In genomic region chr6:86400972-86401371, GRCm38 (mm10) we compare ENCODE assay signal across 8 mouse cellular contexts. TPM values are rescaled to one million over a fixed set of nuclear protein-coding genes. Genes with fewer than 3 reads are reported as not detected.
DNase-seq lines count a peak whose midpoint lies in the region; ATAC-seq lines count a peak whose summit lies in the region.

No protein-coding gene starts in this region.

- no peak overlapping the region for H3K4me3 ChIP-seq in embryonic facial prominence, embryonic 11.5 days (ENCODE audit: low read depth, low read length)
- H3K4me3 ChIP-seq in liver, embryonic 12.5 days, result peak overlapping the region; percentile 33
- H3K4me3 ChIP-seq in stomach, embryonic 15.5 days (replicated peaks), result peak overlapping the region; percentile 19; the same call in 1 of the 2 replicates

- no peaks in the 10 kb centered on the region for H3K9me3 ChIP-seq in embryonic facial prominence, embryonic 11.5 days (replicated peaks; ENCODE audit: control insufficient read depth, low read length)
- H3K9me3 ChIP-seq in liver, embryonic 12.5 days (replicated peaks), result no peaks in the 10 kb centered on the region
- H3K9me3 ChIP-seq in stomach, embryonic 15.5 days, result no peaks in the 10 kb centered on the region

- DNase-seq in 416B (ENCODE audit: low read depth), result peak; percentile 92
- DNase-seq in embryonic facial prominence, embryonic 11.5 days (ENCODE audit: low spot score), result peak; percentile 85
- DNase-seq in heart, adult 18-20 months, result peak; percentile 80 to 87
- DNase-seq in kidney, adult 11 months, result peak; percentile 87
- peak; percentile 90 for DNase-seq in naive thymus-derived CD4-positive, alpha-beta T cell, adult 2 months (ENCODE audit: low read depth)

- ATAC-seq in activated CD4-positive, CD25-positive, alpha-beta regulatory T cell, adult 4 months, result peak; percentile 65
- ATAC-seq in embryonic facial prominence, embryonic 11.5 days (replicated peaks; ENCODE audit: insufficient number of reproducible peaks, low FRiP score, low TSS enrichment, low read depth), result no peak
- 0 out of 2 replicates have a peak, but pooled peaks have one; percentile 33 for ATAC-seq in liver, embryonic 12.5 days
- peak; percentile 51 for ATAC-seq in stomach, embryonic 15.5 days (ENCODE audit: insufficient read depth, low FRiP score, low read depth)

- H3K9ac ChIP-seq in embryonic facial prominence, embryonic 11.5 days (replicated peaks; ENCODE audit: low read length), result no peak overlapping the region; the same call in 1 of the 2 replicates
- H3K9ac ChIP-seq in liver, embryonic 12.5 days, result no peak overlapping the region; the same call in 1 of the 2 replicates
- no peak overlapping the region for H3K9ac ChIP-seq in stomach, embryonic 15.5 days

- no peaks in the 10 kb centered on the region for H3K4me1 ChIP-seq in embryonic facial prominence, embryonic 11.5 days (ENCODE audit: control insufficient read depth, insufficient read depth, low read length)
- peaks cover 52% of the 10 kb centered on the region for H3K4me1 ChIP-seq in liver, embryonic 12.5 days
- peaks cover 4% of the 10 kb centered on the region; the same call in 1 of the 2 replicates for H3K4me1 ChIP-seq in stomach, embryonic 15.5 days

- H3K36me3 ChIP-seq in embryonic facial prominence, embryonic 11.5 days (replicated peaks; ENCODE audit: control insufficient read depth, insufficient read depth, low read depth, low read length), result no peaks in the 10 kb centered on the region
- no peaks in the 10 kb centered on the region for H3K36me3 ChIP-seq in liver, embryonic 12.5 days
- H3K36me3 ChIP-seq in stomach, embryonic 15.5 days, result no peaks in the 10 kb centered on the region

- H3K4me2 ChIP-seq in embryonic facial prominence, embryonic 11.5 days (ENCODE audit: low read depth, low read length), result peak overlapping the region; percentile 30
- peak overlapping the region; percentile 57 for H3K4me2 ChIP-seq in liver, embryonic 12.5 days
- H3K4me2 ChIP-seq in stomach, embryonic 15.5 days, result peak overlapping the region; percentile 44

- no peak overlapping the region for H3K27ac ChIP-seq in embryonic facial prominence, embryonic 11.5 days (replicated peaks; ENCODE audit: low read depth, low read length)
- no peak overlapping the region for H3K27ac ChIP-seq in liver, embryonic 12.5 days
- peak overlapping the region; percentile 16; the same call in 1 of the 2 replicates for H3K27ac ChIP-seq in stomach, embryonic 15.5 days

- WGBS in embryonic facial prominence, embryonic 11.5 days, result 8% methylated on average over 9 of the region's 9 CpGs
- WGBS in liver, embryonic 12.5 days (ENCODE audit: insufficient replicate concordance), result 6% methylated on average over 9 of the region's 9 CpGs
- WGBS in stomach, embryonic 15.5 days, result 2% methylated on average over 9 of the region's 9 CpGs

- no peaks in the 10 kb centered on the region for H3K27me3 ChIP-seq in embryonic facial prominence, embryonic 11.5 days (ENCODE audit: control insufficient read depth, insufficient read depth, low read length)
- peaks cover 5% of the 10 kb centered on the region; the same call in 1 of the 2 replicates for H3K27me3 ChIP-seq in liver, embryonic 12.5 days (replicated peaks)
- H3K27me3 ChIP-seq in stomach, embryonic 15.5 days (replicated peaks), result no peaks in the 10 kb centered on the region

RNA-seq across cellular contexts. Expression of gene Tia1, which starts 3.0 kb away (rescaled TPM):
- polyA plus RNA-seq in activated CD4-positive, CD25-positive, alpha-beta regulatory T cell, adult 4 months (2017; shearing (Covaris generic)), result 100 to 1,000 TPM in 1 of 2 experiments, 10 to 100 TPM in 1; 96.7 to 104 TPM
- polyA plus RNA-seq in embryonic facial prominence, embryonic 11.5 days (2014; fragmentation: Nextera tagmentation; extraction: Ambion mirVana), result 228 and 232 TPM in 2 replicates
- total RNA-seq in heart, adult 18-20 months (2021), result 10 to 100 TPM; 17.2 to 19.3 TPM
- polyA plus RNA-seq in liver, embryonic 12.5 days (2016; fragmentation: Nextera tagmentation; extraction: Ambion mirVana), result 45.2 and 46.2 TPM in 2 replicates
- 158 and 167 TPM in 2 replicates for polyA plus RNA-seq in stomach, embryonic 15.5 days (2015; fragmentation: Nextera tagmentation; extraction: Ambion mirVana)

RNA-seq across cellular contexts. Expression of gene Pcyox1, which starts 4.0 kb away (rescaled TPM):
- 1 to 10 TPM; 5.3 to 6.9 TPM for polyA plus RNA-seq in activated CD4-positive, CD25-positive, alpha-beta regulatory T cell, adult 4 months (2017; shearing (Covaris generic))
- 73.6 and 78.3 TPM in 2 replicates for polyA plus RNA-seq in embryonic facial prominence, embryonic 11.5 days (2014; fragmentation: Nextera tagmentation; extraction: Ambion mirVana)
- 10 to 100 TPM; 81.9 to 86.8 TPM for total RNA-seq in heart, adult 18-20 months (2021)
- 41.5 and 45.9 TPM in 2 replicates for polyA plus RNA-seq in liver, embryonic 12.5 days (2016; fragmentation: Nextera tagmentation; extraction: Ambion mirVana)
- polyA plus RNA-seq in stomach, embryonic 15.5 days (2015; fragmentation: Nextera tagmentation; extraction: Ambion mirVana), result 93.0 and 97.9 TPM in 2 replicates

RNA-seq across cellular contexts. Expression of gene Gm44790, which starts 25.5 kb away (rescaled TPM):
- polyA plus RNA-seq in activated CD4-positive, CD25-positive, alpha-beta regulatory T cell, adult 4 months (2017; shearing (Covaris generic)), result not detected
- polyA plus RNA-seq in embryonic facial prominence, embryonic 11.5 days (2014; fragmentation: Nextera tagmentation; extraction: Ambion mirVana), result not detected in 2 replicates
- total RNA-seq in heart, adult 18-20 months (2021), result not detected
- not detected in 2 replicates for polyA plus RNA-seq in liver, embryonic 12.5 days (2016; fragmentation: Nextera tagmentation; extraction: Ambion mirVana)
- not detected in 2 replicates for polyA plus RNA-seq in stomach, embryonic 15.5 days (2015; fragmentation: Nextera tagmentation; extraction: Ambion mirVana)

RNA-seq across cellular contexts. Expression of gene Snrpg, which starts 29.9 kb away (rescaled TPM):
- 100 to 1,000 TPM; 383 to 452 TPM for polyA plus RNA-seq in activated CD4-positive, CD25-positive, alpha-beta regulatory T cell, adult 4 months (2017; shearing (Covaris generic))
- polyA plus RNA-seq in embryonic facial prominence, embryonic 11.5 days (2014; fragmentation: Nextera tagmentation; extraction: Ambion mirVana), result 760 and 783 TPM in 2 replicates
- 10 to 100 TPM; 41.2 to 48.5 TPM for total RNA-seq in heart, adult 18-20 months (2021)
- 493 and 510 TPM in 2 replicates for polyA plus RNA-seq in liver, embryonic 12.5 days (2016; fragmentation: Nextera tagmentation; extraction: Ambion mirVana)
- polyA plus RNA-seq in stomach, embryonic 15.5 days (2015; fragmentation: Nextera tagmentation; extraction: Ambion mirVana), result 521 and 550 TPM in 2 replicates

RNA-seq across cellular contexts. Expression of gene Fam136a, which starts 35.5 kb away (rescaled TPM):
- 10 to 100 TPM; 51.4 to 61.1 TPM for polyA plus RNA-seq in activated CD4-positive, CD25-positive, alpha-beta regulatory T cell, adult 4 months (2017; shearing (Covaris generic))
- polyA plus RNA-seq in embryonic facial prominence, embryonic 11.5 days (2014; fragmentation: Nextera tagmentation; extraction: Ambion mirVana), result 160 and 172 TPM in 2 replicates
- 10 to 100 TPM; 28.6 to 28.7 TPM for total RNA-seq in heart, adult 18-20 months (2021)
- 104 and 111 TPM in 2 replicates for polyA plus RNA-seq in liver, embryonic 12.5 days (2016; fragmentation: Nextera tagmentation; extraction: Ambion mirVana)
- 124 and 134 TPM in 2 replicates for polyA plus RNA-seq in stomach, embryonic 15.5 days (2015; fragmentation: Nextera tagmentation; extraction: Ambion mirVana)
